Mouse (Mus musculus) heart, adult 2 months (tissue): ENCODE data around the gene Ppm1h.

Experiments used
- CTCF ChIP-seq: fragments of 200-600 bp; IDR thresholded peaks from 2 replicates; pipeline ENCODE4 v1.8.1; 2022; ENCODE audit warnings: antibody characterized with exemption, mild to moderate bottlenecking, moderate library complexity
- POLR2A ChIP-seq: fragments of 200-500 bp; IDR thresholded peaks from 2 replicates; pipeline ENCODE4 v1.6.1; 2011; ENCODE audit warnings: mild to moderate bottlenecking, low read depth, low read length, control low read depth; ENCODE audit not compliant: insufficient read depth

GRCm38 (mm10) chr10:122716739-122717474 lies 38.3 kb downstream of the Ppm1h start:
- TF ChIP-seq CTCF, result no peak
- TF ChIP-seq POLR2A, result no peak
